Mouse (Mus musculus) hindbrain, embryonic 11.5 days (tissue): ENCODE results near the gene Ldb2. TPM values are rescaled to one million over a fixed set of nuclear protein-coding genes. Genes with fewer than 3 reads are reported as not detected.

Source experiments
- ATAC-seq: fragments of 200-750 bp; cut with Nextera tagmentation; 2 replicates; pipeline ENCODE4 v1.8.0; 2017; ENCODE audit warnings: mild to moderate bottlenecking, moderate TSS enrichment, moderate library complexity; ENCODE audit not compliant: low FRiP score
- DNase-seq: peaks from one replicate; pipeline ENCODE4 v3.0.0-alpha.2; 2015; ENCODE audit warnings: low spot score
- H3K27ac ChIP-seq: fragments of 300-500 bp; sonication (generic); 2 replicates; pipeline ENCODE4 v1.5.1; 2014; ENCODE audit warnings: mild to moderate bottlenecking, low read depth, low read length
- H3K27me3 ChIP-seq: fragments of 300-500 bp; sonication (generic); 2 replicates; pipeline ENCODE4 v1.6.1; 2014; ENCODE audit warnings: mild to moderate bottlenecking, low read length, moderate library complexity, mixed read lengths; ENCODE audit not compliant: control insufficient read depth, insufficient read depth
- H3K36me3 ChIP-seq: fragments of 300-500 bp; sonication (generic); 2 replicates; pipeline ENCODE4 v1.6.1; 2014; ENCODE audit warnings: mild to moderate bottlenecking, low read length, moderate library complexity, mixed read lengths; ENCODE audit not compliant: control insufficient read depth, insufficient read depth
- H3K4me1 ChIP-seq: fragments of 300-500 bp; sonication (generic); replicated peaks from 2 replicates; pipeline ENCODE4 v1.6.1; 2014; ENCODE audit warnings: low read length, mixed read lengths; ENCODE audit not compliant: control insufficient read depth, insufficient read depth
- H3K4me2 ChIP-seq: fragments of 300-500 bp; sonication (generic); replicated peaks from 2 replicates; pipeline ENCODE4 v1.6.1; 2014; ENCODE audit warnings: mild to moderate bottlenecking, low read depth, low read length
- H3K4me3 ChIP-seq: fragments of 300-500 bp; sonication (generic); 2 replicates; pipeline ENCODE4 v1.5.1; 2014; ENCODE audit warnings: low read depth, low read length
- H3K9ac ChIP-seq: fragments of 300-500 bp; sonication (generic); 2 replicates; pipeline ENCODE4 v1.6.1; 2014; ENCODE audit warnings: low read depth, low read length
- H3K9me3 ChIP-seq: fragments of 300-500 bp; sonication (generic); 2 replicates; pipeline ENCODE4 v1.6.1; 2016; ENCODE audit warnings: low read length; ENCODE audit not compliant: control insufficient read depth
- WGBS: fragments of 180-500 bp; shearing (Covaris S2); extraction: QIAGEN DNeasy Blood & Tissue Kit; methylation state at CpG from one replicate; pipeline ENCODE4 v1.1.7; 2014; 5-methylcytosine and 5-hydroxymethylcytosine counted together
- polyA plus RNA-seq: library from polyadenylated mRNA; unstranded; fragments of >200 nt; fragmentation: Nextera tagmentation; extraction: Ambion mirVana; gene quantifications from 2 replicates; pipeline ENCODE4 v1.2.1, GENCODE M21; 2014

The Ldb2 gene
- polyA plus RNA-seq, 1 experiment from 2014 or later: 33.6 TPM

GRCm38 (mm10) chr5:44710132-44710871 is 89.2 kb downstream of the Ldb2 start:
- Histone ChIP-seq H3K27me3 (no peaks in the 10 kb centered on the region), H3K4me2 (no peak overlapping the region), H3K9me3 (no peaks in the 10 kb centered on the region), H3K27ac (no peak overlapping the region), H3K9ac (no peak overlapping the region), H3K4me3 (no peak overlapping the region), H3K36me3 (no peaks in the 10 kb centered on the region), H3K4me1 (0 out of 2 replicates have a peak, but pooled peaks cover 2% of the 10 kb centered on the region)
- DNase-seq (no peak), ATAC-seq (no peak)
- 60% methylated on average over 4 of the region's 4 CpGs for WGBS

GRCm38 (mm10) chr5:44709276-44709675 is 90.2 kb downstream of the Ldb2 start:
- H3K4me3 ChIP-seq: no peak overlapping the region
- no peaks in the 10 kb centered on the region for H3K27me3 ChIP-seq
- no peak overlapping the region for H3K9ac ChIP-seq
- no peaks in the 10 kb centered on the region for H3K36me3 ChIP-seq
- H3K4me2 ChIP-seq: no peak overlapping the region
- H3K27ac ChIP-seq: no peak overlapping the region
- WGBS: 78% methylated on average over 2 of the region's 2 CpGs
- no peaks in the 10 kb centered on the region for H3K4me1 ChIP-seq
- ATAC-seq (no peak), DNase-seq (no peak)
- no peaks in the 10 kb centered on the region for H3K9me3 ChIP-seq

GRCm38 (mm10) chr5:44707946-44708345 is 91.5 kb downstream of the Ldb2 start:
- H3K9me3 ChIP-seq: no peaks in the 10 kb centered on the region
- H3K4me3 ChIP-seq: no peak overlapping the region
- no peak for ATAC-seq
- no peak overlapping the region for H3K4me2 ChIP-seq
- H3K27me3 ChIP-seq: no peaks in the 10 kb centered on the region
- H3K9ac ChIP-seq: no peak overlapping the region
- H3K27ac ChIP-seq: no peak overlapping the region
- DNase-seq: no peak
- no peaks in the 10 kb centered on the region for H3K36me3 ChIP-seq
- WGBS: 87% methylated on average over 3 of the region's 3 CpGs
- no peaks in the 10 kb centered on the region for H3K4me1 ChIP-seq

GRCm38 (mm10) chr5:44706997-44707698 is 92.3 kb downstream of the Ldb2 start:
- Histone ChIP-seq H3K4me2 (no peak overlapping the region), H3K9me3 (no peaks in the 10 kb centered on the region), H3K27ac (no peak overlapping the region), H3K27me3 (no peaks in the 10 kb centered on the region), H3K4me1 (no peaks in the 10 kb centered on the region), H3K36me3 (no peaks in the 10 kb centered on the region), H3K4me3 (no peak overlapping the region), H3K9ac (peak overlapping the region; percentile 17; the same call in 1 of the 2 replicates)
- DNase-seq: no peak
- 55% methylated on average over 6 of the region's 6 CpGs for WGBS
- peak; percentile 60; the same call in 1 of the 2 replicates for ATAC-seq

- Histone ChIP-seq H3K27ac (no peak overlapping the region), H3K4me2 (no peak overlapping the region), H3K27me3 (no peaks in the 10 kb centered on the region), H3K4me3 (no peak overlapping the region), H3K9me3 (no peaks in the 10 kb centered on the region), H3K4me1 (no peaks in the 10 kb centered on the region), H3K9ac (no peak overlapping the region), H3K36me3 (no peaks in the 10 kb centered on the region)
- ATAC-seq (0 out of 2 replicates have a peak, but pooled peaks have one; percentile 19), DNase-seq (no peak)
- 71% methylated on average over 3 of the region's 3 CpGs for WGBS
Observed at GRCm38 (mm10) chr5:44697993-44698392, 101.5 kb downstream of the Ldb2 start.

- Histone ChIP-seq H3K27me3 (no peaks in the 10 kb centered on the region), H3K4me2 (no peak overlapping the region), H3K4me3 (no peak overlapping the region), H3K36me3 (no peaks in the 10 kb centered on the region), H3K9me3 (no peaks in the 10 kb centered on the region), H3K9ac (no peak overlapping the region), H3K27ac (no peak overlapping the region), H3K4me1 (no peaks in the 10 kb centered on the region)
- WGBS: 78% methylated on average over 7 of the region's 7 CpGs
- peak; percentile 32 for DNase-seq
- peak; percentile 44; the same call in 1 of the 2 replicates for ATAC-seq
Observed at GRCm38 (mm10) chr5:44696548-44696947, 102.9 kb downstream of the Ldb2 start.

- WGBS: 60% methylated on average over 5 of the region's 5 CpGs
- Histone ChIP-seq H3K27ac (no peak overlapping the region), H3K4me2 (no peak overlapping the region), H3K9ac (no peak overlapping the region), H3K27me3 (no peaks in the 10 kb centered on the region), H3K36me3 (no peaks in the 10 kb centered on the region), H3K9me3 (no peaks in the 10 kb centered on the region), H3K4me3 (no peak overlapping the region), H3K4me1 (no peaks in the 10 kb centered on the region)
- no peak for DNase-seq
- no peak for ATAC-seq
Observed at GRCm38 (mm10) chr5:44693674-44694073, 105.8 kb downstream of the Ldb2 start.

GRCm38 (mm10) chr5:44686344-44686743 is 113.1 kb downstream of the Ldb2 start:
- Histone ChIP-seq H3K36me3 (no peaks in the 10 kb centered on the region), H3K27me3 (no peaks in the 10 kb centered on the region), H3K9me3 (no peaks in the 10 kb centered on the region), H3K4me3 (no peak overlapping the region), H3K4me2 (no peak overlapping the region), H3K4me1 (no peaks in the 10 kb centered on the region), H3K27ac (no peak overlapping the region), H3K9ac (no peak overlapping the region)
- 86% methylated on average over 6 of the region's 6 CpGs for WGBS
- ATAC-seq (no peak), DNase-seq (no peak)
